Mouse (Mus musculus) heart, postnatal 0 days (tissue): ENCODE data around the gene Gm15217. TPM values are rescaled to one million over a fixed set of nuclear protein-coding genes. Genes with fewer than 3 reads are reported as not detected.

Experiments used
- ATAC-seq: fragments of 200-750 bp; cut with Nextera tagmentation; 2 replicates; pipeline ENCODE4 v1.8.0; 2017; ENCODE audit warnings: low read depth, moderate number of reproducible peaks, moderate library complexity; ENCODE audit not compliant: insufficient read depth
- DNase-seq: peaks from one replicate; pipeline ENCODE4 v3.0.0-alpha.2; 2016; ENCODE audit warnings: low spot score
- H3K27ac ChIP-seq: fragments of 300-500 bp; sonication (generic); 2 replicates; pipeline ENCODE4 v1.5.1; 2014; ENCODE audit warnings: low read depth, mild to moderate bottlenecking
- H3K27me3 ChIP-seq: fragments of 300-500 bp; sonication (generic); 2 replicates; pipeline ENCODE4 v1.6.1; 2014; ENCODE audit warnings: low read length, mixed read lengths; ENCODE audit not compliant: control insufficient read depth, insufficient read depth
- H3K36me3 ChIP-seq: fragments of 300-500 bp; sonication (generic); replicated peaks from 2 replicates; pipeline ENCODE4 v1.6.1; 2014; ENCODE audit warnings: low read length, mixed read lengths; ENCODE audit not compliant: control insufficient read depth, insufficient read depth
- H3K4me1 ChIP-seq: fragments of 300-500 bp; sonication (generic); 2 replicates; pipeline ENCODE4 v1.6.1; 2014; ENCODE audit warnings: antibody characterized with exemption; ENCODE audit not compliant: control insufficient read depth, insufficient read depth
- H3K4me2 ChIP-seq: fragments of 300-500 bp; sonication (generic); 2 replicates; pipeline ENCODE4 v1.6.1; 2014; ENCODE audit warnings: low read depth, mild to moderate bottlenecking, low read length, moderate library complexity
- H3K4me3 ChIP-seq: fragments of 300-500 bp; sonication (generic); 2 replicates; pipeline ENCODE4 v1.5.1; 2014; ENCODE audit warnings: low read depth, low read length
- H3K9ac ChIP-seq: fragments of 300-500 bp; sonication (generic); replicated peaks from 2 replicates; pipeline ENCODE4 v1.6.1; 2014; ENCODE audit warnings: low read depth, low read length, mixed read lengths
- H3K9me3 ChIP-seq: fragments of 300-500 bp; sonication (generic); replicated peaks from 2 replicates; pipeline ENCODE4 v1.6.1; 2016; ENCODE audit warnings: low read length; ENCODE audit not compliant: control insufficient read depth
- CTCF ChIP-seq: IDR thresholded peaks from 2 replicates; pipeline ENCODE4 v1.5.1; 2016; ENCODE audit warnings: antibody characterized with exemption, control low read depth, low read depth
- EP300 ChIP-seq: IDR thresholded peaks from 2 replicates; pipeline ENCODE4 v1.6.1; 2016; ENCODE audit warnings: antibody characterized with exemption, low read depth
- WGBS: fragments of 180-500 bp; shearing (Covaris S2); extraction: QIAGEN DNeasy Blood & Tissue Kit; methylation state at CpG from one replicate; pipeline ENCODE4 v1.1.7; 2014; 5-methylcytosine and 5-hydroxymethylcytosine counted together
- polyA plus RNA-seq: library from polyadenylated mRNA; unstranded; fragments of >200 nt; fragmentation: Nextera tagmentation; extraction: Ambion mirVana; gene quantifications from 2 replicates; pipeline ENCODE4 v1.2.1, GENCODE M21; 2015
- total RNA-seq: library from RNA; depleted of rRNA; stranded (reverse); fragments of >200 nt; gene quantifications from 2 replicates; pipeline ENCODE4 v1.2.3, GENCODE M21; 2014; ENCODE audit warnings: low replicate concordance

The Gm15217 gene
- total and polyA plus RNA-seq, 2 experiments from 2014 or later, result not detected

DNA sequence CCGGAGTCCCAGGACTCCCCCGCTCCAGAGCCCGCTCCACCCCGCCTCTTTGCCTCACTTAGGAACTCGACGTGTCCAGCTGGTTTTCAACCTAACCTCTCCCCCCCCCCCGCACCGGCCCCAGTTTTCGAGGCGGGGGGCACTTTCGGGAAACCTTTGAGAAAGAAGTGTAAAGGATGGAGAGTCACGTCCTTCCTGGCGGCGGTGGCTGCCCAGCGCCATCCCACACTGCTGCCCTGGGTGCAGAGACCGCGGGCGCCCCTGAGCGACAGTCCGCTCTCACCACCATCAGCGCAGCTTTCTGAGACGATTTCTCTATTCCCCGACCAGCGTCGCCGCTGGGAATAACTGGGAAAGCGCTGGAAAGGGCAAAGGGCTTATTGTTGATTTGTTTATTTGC lies 9.4 kb downstream of the Gm15217 start:
- peak; percentile 34 for DNase-seq
- Histone ChIP-seq H3K4me1 (peaks cover 8% of the 10 kb centered on the region; the same call in 1 of the 2 replicates), H3K9me3 (no peaks in the 10 kb centered on the region), H3K9ac (no peak overlapping the region), H3K36me3 (no peaks in the 10 kb centered on the region; the same call in 1 of the 2 replicates), H3K27ac (peak overlapping the region; percentile 75; the same call in 1 of the 2 replicates), H3K4me3 (peak overlapping the region; percentile 61), H3K4me2 (peak overlapping the region; percentile 76), H3K27me3 (peaks cover 50% of the 10 kb centered on the region)
- TF ChIP-seq CTCF (peak; percentile 46), EP300 (no peak)
- 0 out of 2 replicates have a peak, but pooled peaks have one; percentile 34 for ATAC-seq
- WGBS, result under 1% methylated on average over 27 of the region's 27 CpGs

DNA sequence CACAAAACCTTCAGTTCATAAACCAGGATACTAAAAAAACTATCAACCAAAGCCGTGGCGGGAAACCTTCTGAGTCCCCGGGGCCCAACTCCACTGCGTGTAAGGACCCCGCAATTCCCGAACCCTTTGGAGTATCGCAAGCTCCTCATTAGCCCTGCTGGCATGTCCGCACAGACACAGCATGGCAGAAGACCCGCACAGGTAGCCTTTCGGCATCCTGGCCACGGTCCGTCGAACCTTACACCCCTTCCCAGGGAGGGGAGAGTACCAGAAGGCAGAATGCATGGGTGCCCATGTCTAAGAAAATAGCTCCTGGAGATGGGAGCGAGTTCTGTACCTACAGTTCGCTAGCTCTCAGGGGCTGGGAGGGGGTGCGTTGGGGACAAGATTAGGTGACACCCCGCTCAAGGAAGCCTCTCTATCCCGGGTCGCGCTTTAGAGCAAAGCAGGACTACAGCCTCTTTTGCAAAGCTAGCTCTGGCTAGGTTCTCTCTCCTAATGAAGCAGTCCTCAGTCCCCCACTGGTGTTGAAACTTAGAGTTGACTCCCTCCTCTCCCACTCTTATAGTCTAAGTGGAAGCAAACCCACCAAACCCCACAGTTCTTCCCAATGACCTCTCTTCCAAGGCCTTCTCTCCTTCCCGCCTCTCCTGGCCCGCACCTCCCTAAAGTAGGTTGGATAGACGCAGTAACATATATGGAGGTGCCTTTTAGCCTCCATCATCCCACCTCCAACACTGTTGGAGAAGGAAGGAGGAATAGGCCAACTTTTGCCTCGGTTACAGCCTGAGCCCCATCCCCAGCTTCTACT lies 10.4 kb downstream of the Gm15217 start:
- Histone ChIP-seq H3K27me3 (peaks cover 44% of the 10 kb centered on the region), H3K9me3 (no peaks in the 10 kb centered on the region), H3K9ac (no peak overlapping the region), H3K4me2 (peak overlapping the region; percentile 76), H3K4me3 (peak overlapping the region; percentile 61), H3K4me1 (peaks cover 8% of the 10 kb centered on the region; the same call in 1 of the 2 replicates), H3K36me3 (no peaks in the 10 kb centered on the region), H3K27ac (no peak overlapping the region)
- TF ChIP-seq CTCF (no peak), EP300 (no peak)
- DNase-seq (no peak), ATAC-seq (no peak)
- WGBS, result 8% methylated on average over 24 of the region's 24 CpGs

DNA sequence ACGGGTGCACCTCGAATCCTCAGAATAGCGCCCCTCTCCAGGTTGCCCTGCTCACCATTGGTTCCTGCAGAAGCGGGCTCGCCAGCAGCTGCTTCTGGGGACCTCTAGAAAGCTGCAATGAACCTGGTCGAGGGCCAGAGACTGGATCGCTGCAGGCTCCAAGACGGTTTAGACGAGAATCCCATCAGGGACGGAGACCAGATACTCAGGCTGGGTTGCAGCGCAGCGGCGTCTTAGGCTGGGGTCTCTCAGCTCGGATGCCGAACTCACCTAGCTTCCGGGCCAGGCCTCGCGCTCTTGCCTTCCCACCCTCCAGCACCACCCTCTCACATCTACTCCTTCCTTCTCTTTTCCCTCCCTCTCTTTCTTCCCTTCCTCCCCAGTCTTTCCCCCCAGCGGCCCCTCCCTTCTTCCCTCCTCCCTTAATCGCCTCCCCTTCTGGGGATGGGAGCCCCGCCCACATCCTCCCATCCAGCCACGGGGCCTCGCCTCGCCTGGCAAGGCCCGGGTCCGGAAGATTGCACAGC lies 11.1 kb downstream of the Gm15217 start, which contains the start of gene Bmp4:
Bmp4 (minus strand) TSS at position 421 of the 527 bp plus-strand sequence.
- 5% methylated on average over 26 of the region's 26 CpGs for WGBS
- Histone ChIP-seq H3K36me3 (no peaks in the 10 kb centered on the region), H3K4me2 (peak within 1 kb of the TSS; percentile 76), H3K27me3 (peaks cover 43% of the 10 kb centered on the region), H3K4me1 (peaks cover 8% of the 10 kb centered on the region; the same call in 1 of the 2 replicates), H3K9me3 (no peaks in the 10 kb centered on the region), H3K9ac (no peak within 1 kb of the TSS), H3K4me3 (peak within 1 kb of the TSS; percentile 61), H3K27ac (no peak within 1 kb of the TSS)
- no peak for DNase-seq
- no peak for TF ChIP-seq EP300
- no peak for TF ChIP-seq CTCF
- no peak for ATAC-seq

DNA sequence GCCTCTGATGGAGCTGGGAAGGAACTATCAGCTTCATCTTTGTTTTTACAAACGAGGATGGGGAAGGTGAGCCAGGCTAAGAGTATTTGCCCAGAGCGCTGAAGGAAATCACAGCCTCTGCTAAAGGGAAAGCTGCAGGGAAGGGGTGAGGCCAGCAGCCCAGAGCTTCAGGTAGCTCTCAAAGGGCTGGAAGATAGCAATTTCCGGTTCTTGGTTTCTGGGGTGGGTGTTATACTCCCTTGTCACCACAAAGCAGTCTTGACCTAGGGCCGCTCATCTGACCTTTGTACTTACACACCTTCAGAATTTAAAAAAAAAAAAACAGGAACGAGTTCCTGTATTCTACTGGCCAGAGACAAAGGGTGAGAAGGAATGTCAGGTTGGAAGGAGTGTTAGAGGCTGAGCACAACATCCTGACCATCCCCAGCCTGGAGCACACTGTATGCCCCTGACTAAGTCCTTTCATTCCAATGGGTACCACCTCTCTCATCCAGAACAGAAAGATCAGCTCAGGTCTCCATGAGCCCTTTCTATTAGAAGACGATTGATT lies 12.5 kb downstream of the Gm15217 start:
- H3K9me3 ChIP-seq, result no peaks in the 10 kb centered on the region
- WGBS, result 59% methylated on average over 6 of the region's 6 CpGs
- H3K4me2 ChIP-seq, result no peak overlapping the region
- TF ChIP-seq EP300 (no peak), CTCF (no peak)
- H3K27ac ChIP-seq, result no peak overlapping the region
- DNase-seq, result no peak
- peaks cover 34% of the 10 kb centered on the region for H3K27me3 ChIP-seq
- no peak overlapping the region for H3K9ac ChIP-seq
- H3K4me1 ChIP-seq, result peaks cover 8% of the 10 kb centered on the region; the same call in 1 of the 2 replicates
- ATAC-seq, result no peak
- no peak overlapping the region for H3K4me3 ChIP-seq
- no peaks in the 10 kb centered on the region for H3K36me3 ChIP-seq

DNA sequence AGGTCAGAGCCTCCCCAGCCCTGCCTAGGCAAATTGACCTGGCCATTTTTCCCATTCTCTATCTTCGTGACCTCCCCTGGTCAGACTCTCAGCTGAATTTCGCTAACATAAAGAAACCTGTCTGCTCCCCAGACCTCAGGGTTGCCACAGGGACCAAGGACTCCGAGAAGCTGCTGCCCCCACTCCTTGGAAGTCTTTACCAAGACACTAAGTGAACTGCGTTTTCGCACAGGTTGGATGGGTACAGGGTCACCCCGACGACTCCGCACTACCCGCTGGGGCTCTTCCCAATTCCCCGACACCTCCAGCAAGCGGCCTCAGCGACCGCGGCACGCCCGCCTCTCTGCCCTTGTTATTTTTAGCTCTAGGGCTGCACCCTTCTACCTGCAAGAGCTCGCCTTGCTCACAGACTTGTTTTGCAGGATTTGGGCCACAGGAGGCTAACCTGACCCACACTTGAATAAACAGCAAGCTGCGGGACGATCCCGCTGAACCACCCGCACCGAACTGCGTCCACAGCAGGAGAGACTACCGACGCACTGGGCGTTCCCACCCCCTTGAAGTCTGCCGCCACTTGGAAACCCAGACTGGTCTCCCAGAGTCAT lies 19.0 kb downstream of the Gm15217 start:
- H3K4me2 ChIP-seq, result peak overlapping the region; percentile 64
- H3K4me1 ChIP-seq, result no peaks in the 10 kb centered on the region
- H3K27me3 ChIP-seq, result peaks cover 21% of the 10 kb centered on the region
- no peaks in the 10 kb centered on the region for H3K36me3 ChIP-seq
- ATAC-seq (no peak; the same call in 1 of the 2 replicates), DNase-seq (peak; percentile 36)
- no peak for TF ChIP-seq CTCF
- TF ChIP-seq EP300, result no peak
- H3K9ac ChIP-seq, result no peak overlapping the region; the same call in 1 of the 2 replicates
- H3K4me3 ChIP-seq, result peak overlapping the region; percentile 39
- H3K27ac ChIP-seq, result no peak overlapping the region
- H3K9me3 ChIP-seq, result no peaks in the 10 kb centered on the region
- WGBS, result 4% methylated on average over 27 of the region's 27 CpGs
